Mouse (Mus musculus) heart, postnatal 0 days (tissue): ENCODE measurements around the gene Inafm2. TPM values are rescaled to one million over a fixed set of nuclear protein-coding genes. Genes with fewer than 3 reads are reported as not detected.
A peak's percentile ranks its signal among the peaks of the same experiment; 100 is the strongest.

Source experiments
- ATAC-seq: fragments of 200-750 bp; cut with Nextera tagmentation; 2 replicates; pipeline ENCODE4 v1.8.0; 2017; ENCODE audit warnings: low read depth, moderate number of reproducible peaks, moderate library complexity; ENCODE audit not compliant: insufficient read depth
- DNase-seq: peaks from one replicate; pipeline ENCODE4 v3.0.0-alpha.2; 2016; ENCODE audit warnings: low spot score
- H3K27ac ChIP-seq: fragments of 300-500 bp; sonication (generic); 2 replicates; pipeline ENCODE4 v1.5.1; 2014; ENCODE audit warnings: low read depth, mild to moderate bottlenecking
- H3K27me3 ChIP-seq: fragments of 300-500 bp; sonication (generic); 2 replicates; pipeline ENCODE4 v1.6.1; 2014; ENCODE audit warnings: low read length, mixed read lengths; ENCODE audit not compliant: control insufficient read depth, insufficient read depth
- H3K36me3 ChIP-seq: fragments of 300-500 bp; sonication (generic); replicated peaks from 2 replicates; pipeline ENCODE4 v1.6.1; 2014; ENCODE audit warnings: low read length, mixed read lengths; ENCODE audit not compliant: control insufficient read depth, insufficient read depth
- H3K4me1 ChIP-seq: fragments of 300-500 bp; sonication (generic); 2 replicates; pipeline ENCODE4 v1.6.1; 2014; ENCODE audit warnings: antibody characterized with exemption; ENCODE audit not compliant: control insufficient read depth, insufficient read depth
- H3K4me2 ChIP-seq: fragments of 300-500 bp; sonication (generic); 2 replicates; pipeline ENCODE4 v1.6.1; 2014; ENCODE audit warnings: low read depth, mild to moderate bottlenecking, low read length, moderate library complexity
- H3K4me3 ChIP-seq: fragments of 300-500 bp; sonication (generic); 2 replicates; pipeline ENCODE4 v1.5.1; 2014; ENCODE audit warnings: low read depth, low read length
- H3K9ac ChIP-seq: fragments of 300-500 bp; sonication (generic); replicated peaks from 2 replicates; pipeline ENCODE4 v1.6.1; 2014; ENCODE audit warnings: low read depth, low read length, mixed read lengths
- H3K9me3 ChIP-seq: fragments of 300-500 bp; sonication (generic); replicated peaks from 2 replicates; pipeline ENCODE4 v1.6.1; 2016; ENCODE audit warnings: low read length; ENCODE audit not compliant: control insufficient read depth
- CTCF ChIP-seq: IDR thresholded peaks from 2 replicates; pipeline ENCODE4 v1.5.1; 2016; ENCODE audit warnings: antibody characterized with exemption, control low read depth, low read depth
- EP300 ChIP-seq: IDR thresholded peaks from 2 replicates; pipeline ENCODE4 v1.6.1; 2016; ENCODE audit warnings: antibody characterized with exemption, low read depth
- WGBS: fragments of 180-500 bp; shearing (Covaris S2); extraction: QIAGEN DNeasy Blood & Tissue Kit; methylation state at CpG from one replicate; pipeline ENCODE4 v1.1.7; 2014; 5-methylcytosine and 5-hydroxymethylcytosine counted together
- polyA plus RNA-seq: library from polyadenylated mRNA; unstranded; fragments of >200 nt; fragmentation: Nextera tagmentation; extraction: Ambion mirVana; gene quantifications from 2 replicates; pipeline ENCODE4 v1.2.1, GENCODE M21; 2015
- total RNA-seq: library from RNA; depleted of rRNA; stranded (reverse); fragments of >200 nt; gene quantifications from 2 replicates; pipeline ENCODE4 v1.2.3, GENCODE M21; 2014; ENCODE audit warnings: low replicate concordance

The Inafm2 gene
- total and polyA plus RNA-seq, 2 experiments from 2014 or later, result 44.2 to 48.4 TPM

DNA sequence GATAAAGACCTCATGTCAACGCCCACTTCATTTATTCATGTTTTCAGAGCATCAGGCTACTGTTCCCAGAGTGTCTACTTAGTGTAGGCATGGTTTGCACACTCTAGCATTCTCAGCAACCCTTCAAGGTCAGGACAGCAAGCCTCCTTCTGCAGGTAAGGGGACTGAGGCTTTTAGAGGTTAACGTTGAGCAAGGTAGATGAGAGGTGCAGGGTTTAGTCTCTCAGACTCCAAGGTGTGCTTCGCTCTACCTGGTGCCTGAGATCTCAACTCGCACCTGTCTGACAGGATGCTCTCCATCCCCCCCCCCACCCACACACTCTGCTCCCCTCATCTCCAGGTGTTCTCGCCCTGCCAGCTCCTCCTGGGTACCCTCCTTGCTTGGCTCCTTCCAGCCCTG, 8.6 kb downstream of the Inafm2 start:
- DNase-seq, result no peak
- Histone ChIP-seq H3K9me3 (no peaks in the 10 kb centered on the region), H3K4me3 (no peak overlapping the region), H3K27ac (no peak overlapping the region), H3K36me3 (peaks cover 24% of the 10 kb centered on the region), H3K27me3 (no peaks in the 10 kb centered on the region), H3K9ac (no peak overlapping the region), H3K4me2 (no peak overlapping the region), H3K4me1 (peaks cover 27% of the 10 kb centered on the region)
- TF ChIP-seq CTCF (no peak), EP300 (no peak)
- WGBS, result 87% methylated on average over 5 of the region's 5 CpGs
- ATAC-seq, result no peak

DNA sequence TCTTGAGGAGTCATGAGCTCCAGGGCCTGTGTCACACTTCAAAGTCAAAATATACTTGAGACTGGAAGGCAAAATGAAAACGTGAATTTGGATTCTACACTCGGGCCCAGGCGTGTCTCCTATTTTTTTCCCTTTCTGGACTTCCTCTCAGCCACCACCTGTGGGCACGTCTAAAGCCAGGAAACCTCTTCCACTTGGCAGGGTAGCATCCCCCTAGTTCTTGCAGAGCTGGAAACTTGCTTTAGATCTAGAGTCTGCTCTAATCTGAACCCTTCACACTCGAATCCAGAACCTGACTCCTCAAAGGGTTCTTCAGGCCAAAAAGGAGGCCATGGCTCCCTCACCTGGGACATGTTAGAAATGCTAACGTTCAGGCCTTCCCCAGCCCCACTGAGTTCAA, 9.8 kb downstream of the Inafm2 start:
- Histone ChIP-seq H3K36me3 (peaks cover 23% of the 10 kb centered on the region), H3K9me3 (no peaks in the 10 kb centered on the region), H3K4me3 (no peak overlapping the region), H3K27ac (no peak overlapping the region), H3K9ac (no peak overlapping the region), H3K4me1 (peaks cover 26% of the 10 kb centered on the region), H3K27me3 (no peaks in the 10 kb centered on the region), H3K4me2 (no peak overlapping the region)
- WGBS, result 85% methylated on average over 6 of the region's 6 CpGs
- DNase-seq (no peak), ATAC-seq (no peak)
- TF ChIP-seq CTCF, result no peak
- TF ChIP-seq EP300, result no peak

DNA sequence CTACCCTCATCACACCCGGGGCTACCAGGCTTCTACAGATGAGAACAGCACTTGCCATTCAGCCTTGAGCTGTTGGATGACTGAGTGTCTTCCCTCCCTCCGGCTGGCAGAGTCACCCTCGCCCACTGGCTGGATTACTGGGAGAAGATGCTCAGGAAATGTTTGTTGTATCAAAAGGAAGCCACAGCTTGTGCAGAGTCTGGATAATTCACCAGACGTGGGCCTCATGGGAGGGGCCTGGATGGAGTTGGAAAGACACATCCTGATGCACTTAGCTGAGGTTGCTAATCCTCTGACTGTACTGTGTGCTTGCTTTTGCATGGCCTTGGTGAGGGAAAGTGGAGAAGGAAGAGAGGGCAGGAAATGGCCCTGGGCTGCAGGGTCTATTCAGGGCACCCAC, 10.5 kb downstream of the Inafm2 start:
- H3K27me3 ChIP-seq, result no peaks in the 10 kb centered on the region
- peaks cover 24% of the 10 kb centered on the region for H3K4me1 ChIP-seq
- H3K9me3 ChIP-seq, result no peaks in the 10 kb centered on the region
- no peak overlapping the region for H3K9ac ChIP-seq
- no peak overlapping the region for H3K4me2 ChIP-seq
- no peak for ATAC-seq
- WGBS, result 69% methylated on average over 4 of the region's 4 CpGs
- H3K27ac ChIP-seq, result no peak overlapping the region
- TF ChIP-seq EP300 (no peak), CTCF (no peak)
- no peak overlapping the region for H3K4me3 ChIP-seq
- H3K36me3 ChIP-seq, result peaks cover 23% of the 10 kb centered on the region
- DNase-seq, result no peak

DNA sequence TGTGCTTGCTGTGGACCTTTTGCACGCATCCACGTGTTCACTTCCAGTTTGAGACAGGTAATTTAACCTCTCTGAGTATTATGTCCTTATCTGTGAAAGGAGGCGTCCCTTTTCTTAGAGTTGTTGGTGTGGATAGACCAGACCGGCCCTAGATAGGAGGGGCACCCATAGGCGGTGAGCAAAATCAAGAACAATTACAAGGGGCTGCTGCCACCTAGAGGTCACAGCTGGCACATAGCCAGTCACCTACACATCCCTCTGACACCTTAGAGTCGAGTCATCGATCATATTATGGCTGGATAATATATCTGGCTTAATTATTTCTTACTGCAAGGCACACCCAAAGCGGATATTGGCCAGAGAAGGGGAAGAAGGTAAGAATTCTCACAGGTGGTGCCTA, 14.3 kb downstream of the Inafm2 start:
- ATAC-seq, result 0 out of 2 replicates have a peak, but pooled peaks have one; percentile 30
- Histone ChIP-seq H3K27me3 (no peaks in the 10 kb centered on the region), H3K4me1 (peaks cover 40% of the 10 kb centered on the region), H3K9ac (no peak overlapping the region), H3K36me3 (peaks cover 23% of the 10 kb centered on the region), H3K9me3 (no peaks in the 10 kb centered on the region), H3K4me3 (no peak overlapping the region), H3K27ac (no peak overlapping the region), H3K4me2 (no peak overlapping the region)
- DNase-seq, result no peak
- 8% methylated on average over 8 of the region's 8 CpGs for WGBS
- TF ChIP-seq CTCF (peak; percentile 72), EP300 (no peak)

DNA sequence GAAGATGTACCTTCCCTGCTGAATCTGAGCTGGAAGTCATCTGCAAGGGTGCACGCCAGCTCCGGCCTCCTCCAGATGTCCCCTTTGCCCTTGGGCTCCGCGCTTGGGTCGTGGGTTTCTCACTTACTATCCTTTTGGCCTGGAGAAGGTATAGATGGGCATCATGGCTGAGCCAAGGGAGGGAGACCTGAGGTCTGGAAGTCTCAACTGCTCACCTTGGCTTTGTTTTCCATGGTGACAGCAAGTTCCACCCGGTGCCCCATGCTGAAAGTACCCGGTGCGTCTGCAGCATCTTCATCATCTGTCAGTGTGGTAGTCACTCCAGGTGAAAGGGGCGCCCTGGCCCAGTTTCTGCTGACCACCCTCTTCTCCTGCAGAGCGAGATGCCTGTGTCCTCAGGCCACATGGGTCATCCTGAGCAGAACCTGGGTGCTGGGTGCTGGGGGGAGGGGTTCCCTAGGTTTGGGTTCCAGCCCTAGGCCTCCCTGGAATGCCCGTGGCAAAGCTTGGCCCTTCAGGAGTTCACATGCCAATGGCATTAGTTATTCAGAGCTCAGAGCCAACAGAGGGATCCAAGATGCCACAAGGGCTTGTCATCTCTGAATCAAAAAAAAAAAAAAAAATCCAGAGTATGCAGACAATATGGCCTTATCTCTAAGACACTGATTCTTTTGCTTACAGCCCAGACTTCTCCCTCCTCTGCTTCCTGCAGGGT, 14.9 kb downstream of the Inafm2 start:
- H3K36me3 ChIP-seq, result peaks cover 23% of the 10 kb centered on the region
- H3K4me3 ChIP-seq, result no peak overlapping the region
- peaks cover 40% of the 10 kb centered on the region for H3K4me1 ChIP-seq
- 74% methylated on average over 11 of the region's 11 CpGs for WGBS
- TF ChIP-seq EP300, result no peak
- no peak for TF ChIP-seq CTCF
- no peak overlapping the region for H3K9ac ChIP-seq
- H3K4me2 ChIP-seq, result no peak overlapping the region
- ATAC-seq (no peak), DNase-seq (no peak)
- H3K27ac ChIP-seq, result peak overlapping the region; percentile 93
- no peaks in the 10 kb centered on the region for H3K9me3 ChIP-seq
- H3K27me3 ChIP-seq, result no peaks in the 10 kb centered on the region

DNA sequence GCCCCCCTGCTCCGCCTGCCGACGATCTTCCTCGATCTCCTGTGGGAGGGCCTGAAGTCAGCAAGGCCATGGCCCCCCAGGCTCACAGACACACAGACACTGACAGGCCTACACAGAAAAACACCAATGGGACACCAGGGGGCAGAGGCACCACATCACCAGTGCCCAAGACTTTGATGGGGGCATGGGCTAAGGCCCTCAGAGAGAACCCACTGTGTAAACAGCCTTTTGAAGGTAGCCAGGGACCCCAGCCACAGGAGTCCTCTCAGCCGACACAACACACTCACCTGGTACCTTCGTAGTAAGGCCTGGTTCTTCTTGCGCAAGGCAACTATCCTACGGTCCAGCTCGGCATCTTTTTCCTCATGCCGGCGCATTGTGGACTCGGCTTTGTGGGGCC, 15.8 kb downstream of the Inafm2 start:
- no peak for ATAC-seq
- Histone ChIP-seq H3K4me1 (peaks cover 43% of the 10 kb centered on the region), H3K4me2 (peak overlapping the region; percentile 58), H3K4me3 (0 out of 2 replicates have a peak overlapping the region, but pooled peaks have one; percentile 37), H3K36me3 (peaks cover 22% of the 10 kb centered on the region), H3K27me3 (no peaks in the 10 kb centered on the region), H3K9ac (peak overlapping the region; percentile 51; the same call in 1 of the 2 replicates), H3K9me3 (no peaks in the 10 kb centered on the region), H3K27ac (peak overlapping the region; percentile 93)
- DNase-seq, result no peak
- TF ChIP-seq CTCF (peak; percentile 41), EP300 (no peak)
- WGBS, result 74% methylated on average over 12 of the region's 12 CpGs
